Mouse (Mus musculus) right cerebral cortex, adult 18-20 months (tissue): Measurements from ENCODE around the gene Apoh.

Experiments used
- DNase-seq: peaks from one replicate; pipeline ENCODE4 v3.0.0; 2022; ENCODE audit warnings: mixed read lengths

Gene Apoh

GRCm38 (mm10) chr11:108342781-108343768, at the start of gene Apoh:
Gene Apoh, plus strand, starts transcription at chr11:108343354.
- peak; percentile 39 for DNase-seq

GRCm38 (mm10) chr11:108293843-108294242, 49.3 kb upstream of the Apoh start:
- DNase-seq, result no peak

GRCm38 (mm10) chr11:108294305-108294813, 48.8 kb upstream of the Apoh start:
- no peak for DNase-seq

- DNase-seq, result no peak
These were observed 47.8 kb upstream of the Apoh start for GRCm38 (mm10) chr11:108295373-108295772.

- no peak for DNase-seq
These were observed 45.2 kb upstream of the Apoh start for GRCm38 (mm10) chr11:108297956-108298355.

GRCm38 (mm10) chr11:108299913-108300312, 43.2 kb upstream of the Apoh start:
- no peak for DNase-seq

- DNase-seq, result no peak
These were observed 42.7 kb upstream of the Apoh start for GRCm38 (mm10) chr11:108300443-108300842.

- no peak for DNase-seq
These were observed 42.1 kb upstream of the Apoh start for GRCm38 (mm10) chr11:108301036-108301435.

- no peak for DNase-seq
These were observed 41.2 kb upstream of the Apoh start for GRCm38 (mm10) chr11:108301796-108302490.

- no peak for DNase-seq
These were observed 39.4 kb upstream of the Apoh start for GRCm38 (mm10) chr11:108303787-108304186.

- no peak for DNase-seq
These were observed 35.9 kb upstream of the Apoh start for GRCm38 (mm10) chr11:108307258-108307657.

- no peak for DNase-seq
These were observed 34.9 kb upstream of the Apoh start for GRCm38 (mm10) chr11:108308253-108308652.

- DNase-seq, result no peak
These were observed 33.4 kb upstream of the Apoh start for GRCm38 (mm10) chr11:108309791-108310190.

GRCm38 (mm10) chr11:108311912-108312311, 31.2 kb upstream of the Apoh start:
- no peak for DNase-seq

GRCm38 (mm10) chr11:108312516-108312915, 30.6 kb upstream of the Apoh start:
- DNase-seq, result peak; percentile 35

GRCm38 (mm10) chr11:108315736-108316135, 27.4 kb upstream of the Apoh start:
- DNase-seq, result no peak

GRCm38 (mm10) chr11:108317878-108318277, 25.3 kb upstream of the Apoh start:
- DNase-seq, result no peak

- no peak for DNase-seq
These were observed 24.0 kb upstream of the Apoh start for GRCm38 (mm10) chr11:108319162-108319561.

GRCm38 (mm10) chr11:108320561-108320960, 22.6 kb upstream of the Apoh start:
- DNase-seq, result no peak

- no peak for DNase-seq
These were observed 21.0 kb upstream of the Apoh start for GRCm38 (mm10) chr11:108322156-108322555.

- no peak for DNase-seq
These were observed 17.2 kb upstream of the Apoh start for GRCm38 (mm10) chr11:108325943-108326342.

GRCm38 (mm10) chr11:108330818-108331217, 12.3 kb upstream of the Apoh start:
- DNase-seq, result no peak

- DNase-seq, result no peak
These were observed 10.1 kb upstream of the Apoh start for GRCm38 (mm10) chr11:108333006-108333405.
